Mouse (Mus musculus) thymus, postnatal 36 days (tissue): ENCODE data around the gene Adgra1.

Experiments used
- DNase-seq, 2 experiments: peaks; one replicate each; pipeline ENCODE4 v3.0.0; 2022; ENCODE audit warnings: mixed read lengths in 2 of 2

The Adgra1 gene

DNA sequence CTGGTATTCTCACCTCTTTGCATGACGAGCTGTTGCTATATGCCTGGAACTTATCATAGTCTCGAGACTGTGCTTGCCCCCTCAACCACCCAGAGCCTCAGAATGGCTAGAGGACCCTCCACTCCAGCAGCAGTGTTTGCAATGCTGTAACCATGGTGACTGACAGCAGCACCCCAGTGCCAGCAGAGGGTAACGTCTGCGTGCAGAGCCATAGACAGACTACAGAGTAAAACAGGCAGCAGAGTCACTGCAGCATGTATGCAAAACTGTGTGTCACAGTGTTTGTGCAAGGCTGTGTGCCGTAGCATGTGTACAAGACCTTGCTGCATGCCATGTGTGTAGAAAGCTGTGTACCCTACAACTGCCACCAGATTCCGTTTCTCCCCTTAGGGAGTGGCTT, 75.5 kb downstream of the Adgra1 start:
- DNase-seq: no peak

DNA sequence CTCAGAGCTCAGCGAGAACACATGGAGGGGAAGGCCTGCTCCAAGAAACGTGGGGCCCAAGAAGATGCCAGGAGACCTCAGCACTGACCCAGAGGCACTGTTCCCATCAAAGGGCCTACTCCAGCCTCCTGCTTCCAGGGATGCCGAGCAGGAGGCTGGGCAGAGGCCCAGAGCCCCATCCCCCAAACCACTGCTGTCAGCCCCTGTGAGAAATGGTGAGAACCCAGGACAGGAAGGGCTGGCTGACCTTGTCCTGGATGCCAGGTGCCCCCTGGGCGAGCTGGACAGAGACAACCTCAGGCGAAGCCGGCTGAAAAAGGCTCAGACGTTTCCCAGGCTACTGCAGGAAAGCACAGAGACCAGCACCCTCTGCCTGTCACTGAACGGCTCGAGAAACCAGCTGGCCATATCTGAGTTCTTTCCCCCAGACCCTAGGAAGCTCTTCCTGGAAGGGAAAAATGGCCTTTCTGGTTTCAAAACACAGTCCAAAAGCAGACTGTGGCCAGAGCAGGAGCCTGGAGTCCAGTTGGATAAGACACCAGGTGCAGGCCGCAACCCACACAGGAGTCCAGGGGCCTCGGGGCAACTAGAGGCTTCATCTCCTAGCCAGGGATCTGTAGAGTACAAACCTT, 76.3 kb downstream of the Adgra1 start:
- no peak for DNase-seq

DNA sequence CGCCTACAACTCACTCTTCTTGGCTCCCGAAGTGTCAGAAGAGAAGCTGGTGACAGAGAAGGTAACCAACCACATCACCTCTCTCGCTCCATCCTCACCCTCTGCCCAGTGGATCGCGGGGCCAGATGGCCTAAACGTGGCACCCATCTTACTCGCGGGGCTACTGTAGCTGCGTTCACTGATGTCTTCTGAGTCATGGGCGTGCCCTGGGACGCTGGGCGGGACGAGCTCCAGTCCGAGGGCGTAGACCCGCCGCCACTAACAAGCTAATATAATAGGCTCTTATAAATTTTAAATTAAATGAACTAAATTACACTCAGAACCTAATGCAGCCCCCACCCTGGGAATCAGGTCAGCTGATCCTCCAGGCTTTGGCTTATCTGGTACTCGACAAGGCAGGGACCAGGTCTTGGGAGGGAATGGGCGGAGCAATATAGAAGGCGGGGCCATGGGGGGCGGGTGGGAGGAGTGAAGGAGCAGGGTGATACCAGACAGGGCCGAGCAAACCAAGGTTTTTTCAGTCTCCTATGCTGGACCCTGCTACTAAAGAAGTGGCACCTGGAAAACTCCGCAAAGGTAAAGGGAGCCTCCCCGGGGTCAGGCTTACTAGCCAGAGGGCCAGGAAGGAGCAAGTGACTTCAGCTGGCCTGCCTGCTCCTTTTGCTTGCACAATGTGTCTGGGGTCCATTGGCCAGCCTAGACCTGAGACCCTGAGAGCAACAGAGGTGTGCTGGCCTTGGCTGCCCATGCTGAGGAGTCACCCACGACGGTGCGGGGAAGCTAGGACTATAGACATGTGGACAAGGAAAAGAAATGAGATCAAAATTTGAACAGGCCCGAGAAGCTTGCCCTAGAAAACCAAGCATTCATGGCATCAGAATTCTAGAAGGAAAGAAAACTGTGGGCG, 80.4 kb downstream of the Adgra1 start:
- no peak for DNase-seq

GRCm38 (mm10) chr7:139915646-139916257, 81.8 kb downstream of the Adgra1 start:
- no peak for DNase-seq

GRCm38 (mm10) chr7:139916345-139916744, 82.4 kb downstream of the Adgra1 start:
- DNase-seq: no peak

GRCm38 (mm10) chr7:139918262-139918661, 84.3 kb downstream of the Adgra1 start:
- DNase-seq: no peak
